Mouse (Mus musculus) heart, postnatal 0 days (tissue): ENCODE results near the gene Ube2f.

ENCODE experiments used
- CTCF ChIP-seq: IDR thresholded peaks from 2 replicates; pipeline ENCODE4 v1.5.1; 2016; ENCODE audit warnings: antibody characterized with exemption, control low read depth, low read depth
- EP300 ChIP-seq: IDR thresholded peaks from 2 replicates; pipeline ENCODE4 v1.6.1; 2016; ENCODE audit warnings: antibody characterized with exemption, low read depth

GRCm38 (mm10) chr1:91337355-91337754 lies 87.3 kb downstream of the Ube2f start:
- TF ChIP-seq EP300 (no peak), CTCF (no peak)
